Mouse (Mus musculus): ENCODE results near the gene Gm45213.
A peak's percentile ranks its signal among the peaks of the same experiment; 100 is the strongest.

Gene Gm45213

DNA sequence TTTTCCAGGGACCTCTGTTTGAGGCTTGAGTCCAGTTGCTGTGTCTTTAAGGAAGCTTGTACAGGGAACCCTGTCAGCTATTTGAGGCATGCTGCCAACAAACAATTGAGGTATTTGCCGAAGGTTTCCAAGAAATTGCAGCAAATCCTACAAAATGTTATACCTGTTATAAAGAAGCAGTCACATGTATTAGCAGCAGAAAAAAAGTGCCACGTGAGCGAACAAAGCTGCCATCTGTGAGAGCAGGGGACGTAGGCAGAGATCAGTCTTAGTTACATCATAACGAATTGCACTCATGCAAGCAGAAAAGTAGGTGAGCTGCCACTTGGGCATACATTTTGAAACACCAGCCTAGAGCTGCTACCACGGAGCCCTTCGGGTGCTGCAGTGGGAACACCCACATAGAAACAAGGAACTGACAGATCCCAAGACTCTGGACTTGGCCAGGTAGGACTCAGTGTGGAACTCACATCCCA, 63.2 kb downstream of the Gm45213 start:
- peak; percentile 47 for DNase-seq (ENCODE audit: low read depth, low spot score)

GRCm38 (mm10) chr7:66107206-66107605, 63.8 kb downstream of the Gm45213 start:
- DNase-seq (ENCODE audit: low read depth, low spot score) = no peak

DNA sequence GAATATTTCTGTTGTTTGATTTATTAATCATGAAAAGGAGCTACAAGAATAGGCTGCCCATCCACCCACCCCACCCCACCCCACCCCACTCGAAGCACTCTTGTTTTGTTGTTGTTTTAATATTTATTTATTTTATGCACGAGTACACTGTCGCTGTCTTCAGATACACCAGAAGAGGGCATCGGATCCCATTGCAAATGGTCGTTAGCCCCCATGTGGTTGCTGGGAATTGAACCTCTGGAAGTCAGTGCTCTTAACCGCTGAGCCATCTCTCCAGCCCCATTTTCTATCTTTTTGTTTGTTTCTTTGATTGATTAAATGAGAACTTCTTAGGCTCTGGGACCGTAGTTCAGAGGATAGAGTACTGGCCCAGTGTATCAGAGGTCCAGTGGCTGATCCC, 64.5 kb downstream of the Gm45213 start:
- peak; percentile 48 for DNase-seq (ENCODE audit: low read depth, low spot score)

- peak; percentile 95 for DNase-seq (ENCODE audit: low read depth, low spot score)
Measured at GRCm38 (mm10) chr7:66108961-66109854, 65.8 kb downstream of the Gm45213 start, which contains the start of gene Chsy1. Gene Chsy1 (plus strand): TSS chr7:66109515.

DNA sequence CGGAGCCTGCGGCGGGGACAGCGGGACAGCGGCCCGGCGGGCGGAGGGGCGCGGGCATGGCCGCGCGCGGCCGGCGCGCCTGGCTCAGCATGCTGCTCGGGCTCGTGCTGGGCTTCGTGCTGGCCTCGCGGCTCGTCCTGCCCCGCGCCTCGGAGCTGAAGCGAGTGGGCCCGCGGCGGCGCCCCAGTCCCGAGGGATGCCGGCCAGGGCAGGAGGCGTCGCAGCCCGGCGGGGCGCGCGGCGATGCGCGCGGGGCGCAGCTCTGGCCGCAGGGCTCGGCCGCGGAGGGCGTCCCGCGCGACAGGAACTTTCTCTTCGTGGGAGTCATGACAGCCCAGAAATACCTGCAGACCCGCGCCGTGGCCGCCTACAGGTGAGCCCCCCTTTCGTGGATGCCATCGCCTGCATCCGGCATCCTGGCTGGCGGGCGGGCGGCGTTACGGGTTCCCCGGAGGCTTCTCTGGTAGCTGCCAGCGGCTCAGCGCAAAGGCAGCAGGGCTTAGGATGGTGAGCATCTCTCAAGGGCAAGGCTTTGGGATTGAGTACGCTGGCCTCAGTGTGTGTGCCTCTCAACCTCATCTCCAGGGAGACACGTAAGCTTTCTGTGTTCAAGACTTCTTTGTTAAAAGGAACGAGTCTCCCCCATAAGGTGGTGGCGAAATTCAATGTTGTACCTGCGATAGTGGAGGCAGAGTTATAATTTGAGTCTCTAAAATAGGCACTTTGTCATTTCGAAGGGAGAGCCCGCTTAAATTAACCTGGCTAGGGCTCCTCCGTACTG, 66.6 kb downstream of the Gm45213 start:
- peak; percentile 54 for DNase-seq (ENCODE audit: low read depth, low spot score)

DNA sequence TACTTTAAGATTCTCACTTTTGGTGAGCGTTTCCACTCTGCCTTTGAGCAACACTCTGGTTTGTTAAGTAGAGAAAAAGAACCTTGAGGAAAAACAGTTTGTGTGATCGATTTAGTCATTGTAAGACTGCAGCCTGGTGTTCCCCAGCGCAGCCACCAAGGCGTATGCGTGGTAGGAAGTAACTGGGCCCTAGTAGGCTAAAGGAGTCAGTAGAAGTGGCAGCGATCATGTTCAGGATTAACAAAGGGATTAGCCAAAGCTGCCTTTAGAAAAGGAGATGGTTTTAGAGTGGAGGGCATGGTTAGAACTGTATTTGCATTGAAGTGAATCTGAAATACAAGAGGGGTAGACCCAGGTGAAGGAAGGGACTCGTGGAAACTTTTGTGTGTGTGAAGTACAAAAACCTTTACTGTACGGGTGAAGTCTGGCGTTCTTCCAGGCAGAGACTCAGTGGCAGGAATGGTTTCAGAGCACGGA, 67.3 kb downstream of the Gm45213 start:
- DNase-seq (ENCODE audit: low read depth, low spot score) = peak; percentile 39

DNA sequence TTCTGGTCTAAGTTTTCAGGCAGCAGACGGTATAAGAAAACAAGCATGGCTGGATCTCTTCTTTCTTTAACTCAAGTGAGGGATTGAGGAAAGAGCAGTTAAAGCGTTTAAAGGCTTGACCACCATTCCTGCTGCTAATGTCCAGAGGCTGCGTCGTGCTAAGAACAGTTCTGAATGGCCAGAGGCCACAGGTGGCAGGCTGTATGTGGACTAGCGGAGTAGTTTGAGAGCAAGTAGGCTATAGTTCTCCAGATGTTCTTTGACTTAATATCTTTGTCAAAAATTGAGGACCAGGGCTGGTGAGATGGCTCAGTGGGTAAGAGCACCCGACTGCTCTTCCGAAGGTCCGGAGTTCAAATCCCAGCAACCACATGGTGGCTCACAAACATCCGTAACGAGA, 67.8 kb downstream of the Gm45213 start:
- DNase-seq (ENCODE audit: low read depth, low spot score) = no peak

All from brain, adult 2 months (tissue).